ENCODE assay signal across 18 mouse cellular contexts in the genomic region with DNA sequence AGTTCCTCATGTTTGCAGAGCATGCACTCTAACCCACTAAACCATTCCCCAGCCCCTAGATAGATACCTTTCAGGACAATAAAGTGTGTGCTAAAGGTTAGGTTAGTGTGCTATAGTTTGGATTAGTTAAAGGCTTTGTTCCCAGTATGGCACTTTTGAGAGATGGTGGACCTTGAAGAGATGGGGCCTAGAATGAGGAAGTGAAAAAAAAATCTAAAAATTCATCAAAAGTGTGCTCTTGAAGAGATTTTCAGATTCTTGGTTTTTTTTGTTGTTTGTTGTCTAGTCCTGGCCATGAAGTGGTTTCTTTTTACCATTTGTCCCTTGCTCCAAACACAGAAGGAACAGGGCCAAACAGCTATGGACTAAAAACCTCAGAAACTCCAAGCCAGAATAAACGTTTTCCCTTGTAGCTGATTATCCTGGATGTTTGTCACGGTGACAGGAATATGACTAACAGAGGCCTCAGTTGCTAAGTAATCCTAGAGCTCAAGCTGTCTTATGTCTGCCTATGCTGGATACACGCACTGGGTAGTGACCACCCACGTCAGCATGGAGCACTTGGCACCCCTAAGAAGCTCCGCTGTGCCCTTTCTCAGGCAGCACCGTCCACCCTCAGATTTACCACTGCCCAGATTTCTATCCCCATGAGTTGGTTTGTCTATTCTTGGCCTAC. TPM values are rescaled to one million over a fixed set of nuclear protein-coding genes. Genes with fewer than 3 reads are reported as not detected.
DNase-seq lines count a peak whose midpoint lies in the region; ATAC-seq and TF ChIP-seq lines count a peak whose summit lies in the region.
"Had no signal": no experiment of that assay in that cellular context is flagged by ENCODE, and none has a peak within 500 bp of the region (broad histone marks: within the 10 kb centered on the region; RNA-seq: fewer than 3 reads in every experiment).

No protein-coding gene starts in this region.

- no peak for TF ChIP-seq CTCF in gastrocnemius, adult 2 months (IDR thresholded peaks at IDR 0.05)

- no peak for DNase-seq in gastrocnemius, adult 2 months
- no peak for DNase-seq in gastrocnemius, postnatal 4 days (ENCODE audit: low spot score in 2 of 2)
- peak; percentile 21 to 31 for DNase-seq in layer of hippocampus, postnatal 14 days (ENCODE audit: low spot score in 2 of 2)
- DNase-seq in layer of hippocampus, adult 8-10 months (ENCODE audit: low spot score in 2 of 2) = no peak
- DNase-seq in 3134 (ENCODE audit: extremely low read depth, insufficient read length, low spot score) (peak; percentile 62), MN1 (ENCODE audit: low spot score) (no peak)
- peak; percentile 86 for DNase-seq in brain, adult 2 months (ENCODE audit: low read depth, low spot score)
- DNase-seq: adrenal gland, adult 8-10 months; cerebellum, postnatal 36 days; liver; lung, postnatal 14 days; retina, postnatal 1 day; thymus, postnatal 36 days had no signal

- ATAC-seq in inflammation-experienced regulatory T-cells, adult 6 months = no peak

- H3K27ac ChIP-seq in gastrocnemius, adult 2 months = peak overlapping the region; percentile 53
- H3K27ac ChIP-seq: hindbrain, embryonic 15.5 days; kidney, embryonic 15.5 days; midbrain, embryonic 12.5 days; neural tube, embryonic 12.5 days had no signal

- no peak overlapping the region for H3K4me3 ChIP-seq in gastrocnemius, adult 2 months
- H3K4me3 ChIP-seq: hindbrain, embryonic 15.5 days; kidney, embryonic 15.5 days; midbrain, embryonic 12.5 days; neural tube, embryonic 12.5 days had no signal

- intact Hi-C loops in gastrocnemius, adult 2 months (cut with DNase I) = no loop called here

RNA-seq across cellular contexts. Expression of a gene that starts 48.6 kb away (rescaled TPM):
- 10 to 100 TPM; 10.7 to 15.8 TPM for total RNA-seq in gastrocnemius, adult 2 months (2021)
- total RNA-seq in gastrocnemius, postnatal 4 days (2021) = 10 to 100 TPM; 50.2 to 67.5 TPM
- total RNA-seq in layer of hippocampus, postnatal 14 days (2021) = 10 to 100 TPM; 48.1 to 52.4 TPM
- total RNA-seq in layer of hippocampus, adult 8-10 months (2022) = 10 to 100 TPM; 37.1 to 44.8 (median 39.0) TPM
- polyA plus RNA-seq in inflammation-experienced regulatory T-cells, adult 6 months (2017; shearing (Covaris generic)) = 10 to 100 TPM; 11.4 to 41.0 (median 34.9) TPM

Comparison
In these comparisons a context has a peak if more than half of its experiments do, and no peak if none do; other contexts are left out.
1. DNase-seq: peak in layer of hippocampus, postnatal 14 days (2 of 2), 3134 (single experiment) and brain, adult 2 months (single experiment); none in gastrocnemius, adult 2 months (single experiment), gastrocnemius, postnatal 4 days (0 of 2), layer of hippocampus, adult 8-10 months (0 of 2) and MN1 (single experiment).